Mouse (Mus musculus): ENCODE measurements around the gene Galk1.

The Galk1 gene

GRCm38 (mm10) chr11:115974309-115975082 lies 38.0 kb downstream of the Galk1 start, which contains the start of gene Itgb4:
Gene Itgb4, plus strand, starts transcription at chr11:115974709.
- peak; percentile 22 to 33 for DNase-seq

GRCm38 (mm10) chr11:115971016-115971415 lies 41.5 kb downstream of the Galk1 start:
- DNase-seq, result no peak

GRCm38 (mm10) chr11:115970006-115970673 lies 42.4 kb downstream of the Galk1 start:
- no peak for DNase-seq

GRCm38 (mm10) chr11:115968731-115969405 lies 43.7 kb downstream of the Galk1 start:
- DNase-seq, result no peak

- no peak for DNase-seq
Observed at GRCm38 (mm10) chr11:115964977-115965604, 47.4 kb downstream of the Galk1 start.

GRCm38 (mm10) chr11:115962651-115963412 lies 49.7 kb downstream of the Galk1 start:
- DNase-seq, result no peak

- no peak for DNase-seq
Observed at GRCm38 (mm10) chr11:115959018-115959417, 53.5 kb downstream of the Galk1 start.
